Mouse (Mus musculus) heart, adult 9 months (tissue): ENCODE results near the gene Olfr424.
A peak's percentile ranks its signal among the peaks of the same experiment; 100 is the strongest.

Experiments used
- DNase-seq, 2 experiments: peaks; one replicate each; pipeline ENCODE4 v3.0.0; 2022; ENCODE audit warnings: low spot score in 2 of 2

Olfr424 gene

GRCm38 (mm10) chr1:174131217-174131616 is at the start of gene Olfr424:
TSS of gene Olfr424 (plus strand) at chr1:174131517.
- no peak for DNase-seq

GRCm38 (mm10) chr1:174084031-174084430 is 47.3 kb upstream of the Olfr424 start, which contains the start of gene Olfr429:
TSS of gene Olfr429 (plus strand) at chr1:174084331.
- DNase-seq, result no peak

GRCm38 (mm10) chr1:174096591-174096990 is 34.7 kb upstream of the Olfr424 start, which contains the start of gene Olfr427:
TSS of gene Olfr427 (plus strand) at chr1:174096891.
- no peak for DNase-seq

GRCm38 (mm10) chr1:174103735-174104134 is 27.6 kb upstream of the Olfr424 start:
- no peak for DNase-seq

GRCm38 (mm10) chr1:174121062-174121461 is 10.3 kb upstream of the Olfr424 start, which contains the start of gene Olfr231:
TSS of gene Olfr231 (minus strand) at chr1:174121162.
- DNase-seq, result no peak

GRCm38 (mm10) chr1:174131999-174132398 is 682 bp downstream of the Olfr424 start:
- no peak for DNase-seq

GRCm38 (mm10) chr1:174141384-174141783 is 10.1 kb downstream of the Olfr424 start:
- no peak for DNase-seq

- DNase-seq, result no peak
Measured at GRCm38 (mm10) chr1:174146696-174147095, 15.4 kb downstream of the Olfr424 start.

- DNase-seq, result no peak
Measured at GRCm38 (mm10) chr1:174149289-174149688, 18.0 kb downstream of the Olfr424 start.

- DNase-seq, result no peak
Measured at GRCm38 (mm10) chr1:174155333-174155732, 24.0 kb downstream of the Olfr424 start, which contains the start of gene Olfr420. TSS of gene Olfr420 (plus strand) at chr1:174155633.

GRCm38 (mm10) chr1:174157622-174158021 is 26.3 kb downstream of the Olfr424 start:
- no peak for DNase-seq

- DNase-seq, result no peak
Measured at GRCm38 (mm10) chr1:174158512-174158911, 27.2 kb downstream of the Olfr424 start.

GRCm38 (mm10) chr1:174159095-174159494 is 27.8 kb downstream of the Olfr424 start:
- DNase-seq, result no peak

- no peak for DNase-seq
Measured at GRCm38 (mm10) chr1:174169024-174169423, 37.7 kb downstream of the Olfr424 start.

GRCm38 (mm10) chr1:174170706-174171501 is 39.6 kb downstream of the Olfr424 start:
- DNase-seq, result peak in 1 of 2 experiments; percentile 2

GRCm38 (mm10) chr1:174171537-174171936 is 40.2 kb downstream of the Olfr424 start:
- DNase-seq, result peak; percentile 43 to 50

GRCm38 (mm10) chr1:174172605-174173004 is 41.3 kb downstream of the Olfr424 start, which contains the start of gene Spta1:
TSS of gene Spta1 (plus strand) at chr1:174172776.
- DNase-seq, result peak; percentile 42 to 66
